Mouse (Mus musculus) 3134 (cell line): ENCODE measurements around the gene Adam15.

Experiments used
- DNase-seq: peaks from one replicate; pipeline ENCODE4 v3.0.0-alpha.2; 2011; ENCODE audit warnings: low spot score; ENCODE audit not compliant: insufficient read length; ENCODE audit errors: extremely low read depth

The Adam15 gene

GRCm38 (mm10) chr3:89355512-89355902 is 5.7 kb upstream of the Adam15 start:
- DNase-seq: no peak

GRCm38 (mm10) chr3:89354816-89355511 is 5.2 kb upstream of the Adam15 start:
- DNase-seq: peak; percentile 68

GRCm38 (mm10) chr3:89351271-89351670 is 1.5 kb upstream of the Adam15 start:
- DNase-seq: no peak

- peak; percentile 76 for DNase-seq
Observed at GRCm38 (mm10) chr3:89348911-89349868, 606 bp downstream of the Adam15 start.

- DNase-seq: no peak
Observed at GRCm38 (mm10) chr3:89347916-89348315, 1.9 kb downstream of the Adam15 start.

- no peak for DNase-seq
Observed at GRCm38 (mm10) chr3:89346815-89347540, 2.8 kb downstream of the Adam15 start.

GRCm38 (mm10) chr3:89343279-89343678 is 6.5 kb downstream of the Adam15 start:
- no peak for DNase-seq

GRCm38 (mm10) chr3:89341794-89342193 is 8.0 kb downstream of the Adam15 start:
- DNase-seq: no peak

GRCm38 (mm10) chr3:89340465-89340864 is 9.3 kb downstream of the Adam15 start:
- peak; percentile 51 for DNase-seq

GRCm38 (mm10) chr3:89339416-89339815 is 10.4 kb downstream of the Adam15 start:
- peak; percentile 74 for DNase-seq

GRCm38 (mm10) chr3:89337721-89338578 is 11.8 kb downstream of the Adam15 start, which contains the start of gene Efna4:
TSS of gene Efna4 (minus strand) at chr3:89338028.
- DNase-seq: peak; percentile 94

GRCm38 (mm10) chr3:89337062-89337720 is 12.6 kb downstream of the Adam15 start:
- DNase-seq: no peak

- no peak for DNase-seq
Observed at GRCm38 (mm10) chr3:89336529-89336928, 13.3 kb downstream of the Adam15 start.

- DNase-seq: no peak
Observed at GRCm38 (mm10) chr3:89333053-89333452, 16.7 kb downstream of the Adam15 start.

GRCm38 (mm10) chr3:89332476-89332875 is 17.3 kb downstream of the Adam15 start:
- DNase-seq: no peak

GRCm38 (mm10) chr3:89332013-89332412 is 17.8 kb downstream of the Adam15 start:
- DNase-seq: no peak

- DNase-seq: no peak
Observed at GRCm38 (mm10) chr3:89331561-89331960, 18.2 kb downstream of the Adam15 start.

GRCm38 (mm10) chr3:89330948-89331347 is 18.8 kb downstream of the Adam15 start:
- DNase-seq: no peak

GRCm38 (mm10) chr3:89330346-89330745 is 19.4 kb downstream of the Adam15 start:
- no peak for DNase-seq
